Mouse (Mus musculus) lung, postnatal 0 days (tissue): Measurements from ENCODE around the gene Smim8.

ENCODE experiments used
- CTCF ChIP-seq: IDR thresholded peaks from 2 replicates; pipeline ENCODE4 v1.5.1; 2016; ENCODE audit warnings: antibody characterized with exemption, mild to moderate bottlenecking
- EP300 ChIP-seq: IDR thresholded peaks from 2 replicates; pipeline ENCODE4 v1.6.1; 2016; ENCODE audit warnings: antibody characterized with exemption, mild to moderate bottlenecking, control low read depth

GRCm38 (mm10) chr4:34729851-34730341, 48.3 kb downstream of the Smim8 start, which contains the start of gene Cfap206:
- TF ChIP-seq EP300 (no peak), CTCF (no peak)
